Mouse (Mus musculus): ENCODE measurements at regions not wholly inside any gene's neighbourhood (a gene's known extent, or its start where the extent isn't known, plus 50 kb on each side); places are given as distances from the start of the nearest gene placed in this dataset.

GRCm38 (mm10) chr6:93488441-93488955 lies 545.2 kb upstream of the Adamts9 start:
- TF ChIP-seq CTCF (conservative IDR thresholded peaks at IDR 0.05; ENCODE audit: low read length) (no peak), NANOG (IDR thresholded peaks at IDR 0.05; ENCODE audit: borderline replicate concordance, low read length) (no peak)
